Mouse (Mus musculus) midbrain, embryonic 16.5 days (tissue): Measurements from ENCODE around the gene Ahdc1. TPM values are rescaled to one million over a fixed set of nuclear protein-coding genes. Genes with fewer than 3 reads are reported as not detected.

Experiments
- ATAC-seq: fragments of 200-750 bp; cut with Nextera tagmentation; 2 replicates; pipeline ENCODE4 v1.8.0; 2017; ENCODE audit warnings: moderate TSS enrichment
- H3K27ac ChIP-seq: fragments of 300-500 bp; sonication (generic); 2 replicates; pipeline ENCODE4 v1.5.1; 2014; ENCODE audit warnings: mild to moderate bottlenecking, low read length, mixed read lengths
- H3K27me3 ChIP-seq: fragments of 300-500 bp; sonication (generic); 2 replicates; pipeline ENCODE4 v1.6.1; 2014; ENCODE audit warnings: low read depth, low read length, mixed read lengths; ENCODE audit not compliant: control insufficient read depth, insufficient read depth
- H3K36me3 ChIP-seq: fragments of 300-500 bp; sonication (generic); 2 replicates; pipeline ENCODE4 v1.6.1; 2014; ENCODE audit warnings: mild to moderate bottlenecking, low read length, moderate library complexity, mixed read lengths; ENCODE audit not compliant: control insufficient read depth, insufficient read depth
- H3K4me1 ChIP-seq: fragments of 300-500 bp; sonication (generic); 2 replicates; pipeline ENCODE4 v1.6.1; 2014; ENCODE audit warnings: mild to moderate bottlenecking, low read length, mixed read lengths; ENCODE audit not compliant: control insufficient read depth, insufficient read depth
- H3K4me2 ChIP-seq: fragments of 300-500 bp; sonication (generic); 2 replicates; pipeline ENCODE4 v1.6.1; 2014; ENCODE audit warnings: mild to moderate bottlenecking, low read length, mixed read lengths
- H3K4me3 ChIP-seq: fragments of 300-500 bp; sonication (generic); 2 replicates; pipeline ENCODE4 v1.5.1; 2014; ENCODE audit warnings: low read depth, mild to moderate bottlenecking, low read length, moderate library complexity, mixed read lengths
- H3K9ac ChIP-seq: fragments of 300-500 bp; sonication (generic); 2 replicates; pipeline ENCODE4 v1.6.1; 2014; ENCODE audit warnings: low read depth, low read length, mixed read lengths
- H3K9me3 ChIP-seq: fragments of 300-500 bp; sonication (generic); replicated peaks from 2 replicates; pipeline ENCODE4 v1.6.1; 2014; ENCODE audit warnings: mild to moderate bottlenecking, low read length, mixed read lengths; ENCODE audit not compliant: control insufficient read depth, poor library complexity, severe bottlenecking
- WGBS: fragments of 180-500 bp; shearing (Covaris S2); extraction: QIAGEN DNeasy Blood & Tissue Kit; methylation state at CpG from one replicate; pipeline ENCODE4 v1.1.7; 2014; 5-methylcytosine and 5-hydroxymethylcytosine counted together
- polyA plus RNA-seq: library from polyadenylated mRNA; unstranded; fragments of >200 nt; fragmentation: Nextera tagmentation; extraction: Ambion mirVana; gene quantifications from 2 replicates; pipeline ENCODE4 v1.2.1, GENCODE M21; 2015

The Ahdc1 gene
- polyA plus RNA-seq, 1 experiment from 2014 or later, result 11.2 TPM

- H3K4me3 ChIP-seq, result no peak overlapping the region
- H3K9ac ChIP-seq, result no peak overlapping the region
- H3K4me1 ChIP-seq, result peaks cover 54% of the 10 kb centered on the region
- H3K27me3 ChIP-seq, result no peaks in the 10 kb centered on the region
- no peak overlapping the region for H3K4me2 ChIP-seq
- H3K27ac ChIP-seq, result no peak overlapping the region
- WGBS, result 10% methylated on average over 2 of the region's 2 CpGs
- H3K9me3 ChIP-seq, result no peaks in the 10 kb centered on the region
- H3K36me3 ChIP-seq, result peaks cover 3% of the 10 kb centered on the region; the same call in 1 of the 2 replicates
- no peak for ATAC-seq
Measured at GRCm38 (mm10) chr4:133026826-133027375, 15.8 kb downstream of the Ahdc1 start.

GRCm38 (mm10) chr4:133027721-133028120 lies 16.7 kb downstream of the Ahdc1 start:
- Histone ChIP-seq H3K4me3 (no peak overlapping the region), H3K4me2 (no peak overlapping the region), H3K4me1 (peaks cover 46% of the 10 kb centered on the region), H3K9ac (no peak overlapping the region), H3K36me3 (peaks cover 3% of the 10 kb centered on the region; the same call in 1 of the 2 replicates), H3K27me3 (no peaks in the 10 kb centered on the region), H3K9me3 (no peaks in the 10 kb centered on the region), H3K27ac (no peak overlapping the region)
- WGBS, result 61% methylated on average over 10 of the region's 10 CpGs
- no peak for ATAC-seq

DNA sequence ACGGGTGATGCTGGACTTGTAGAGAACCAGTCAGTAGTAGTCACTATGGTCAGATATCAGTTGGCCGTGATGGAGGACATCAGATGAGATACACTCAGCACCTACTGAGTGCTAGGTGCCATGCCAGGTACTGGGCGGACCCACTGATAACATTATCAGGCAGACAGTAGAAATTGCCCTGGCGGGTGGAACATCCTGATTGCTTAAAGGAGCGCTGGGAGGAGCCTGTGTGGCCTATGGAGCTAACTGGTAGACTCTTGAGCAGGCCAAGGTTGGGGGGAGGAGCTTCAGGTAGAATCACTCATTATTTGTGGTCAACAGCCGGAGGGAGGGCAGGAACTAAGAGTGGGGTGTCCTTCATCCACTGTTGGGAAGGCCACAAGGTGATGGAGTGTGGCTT lies 17.1 kb downstream of the Ahdc1 start:
- Histone ChIP-seq H3K9ac (no peak overlapping the region), H3K36me3 (peaks cover 3% of the 10 kb centered on the region; the same call in 1 of the 2 replicates), H3K9me3 (no peaks in the 10 kb centered on the region), H3K27ac (no peak overlapping the region), H3K4me3 (no peak overlapping the region), H3K27me3 (no peaks in the 10 kb centered on the region), H3K4me1 (peaks cover 41% of the 10 kb centered on the region), H3K4me2 (no peak overlapping the region)
- ATAC-seq, result no peak
- 92% methylated on average over 6 of the region's 6 CpGs for WGBS

GRCm38 (mm10) chr4:133028875-133029274 lies 17.8 kb downstream of the Ahdc1 start:
- Histone ChIP-seq H3K9ac (no peak overlapping the region), H3K4me2 (no peak overlapping the region), H3K27me3 (no peaks in the 10 kb centered on the region), H3K4me3 (no peak overlapping the region), H3K36me3 (peaks cover 3% of the 10 kb centered on the region; the same call in 1 of the 2 replicates), H3K27ac (no peak overlapping the region), H3K9me3 (no peaks in the 10 kb centered on the region), H3K4me1 (peaks cover 35% of the 10 kb centered on the region)
- ATAC-seq, result no peak
- WGBS, result 89% methylated on average over 6 of the region's 6 CpGs

- no peak overlapping the region for H3K4me3 ChIP-seq
- H3K4me1 ChIP-seq, result peaks cover 6% of the 10 kb centered on the region
- H3K27me3 ChIP-seq, result no peaks in the 10 kb centered on the region; the same call in 1 of the 2 replicates
- no peak overlapping the region for H3K27ac ChIP-seq
- WGBS, result 95% methylated on average over 8 of the region's 8 CpGs
- ATAC-seq, result no peak
- no peaks in the 10 kb centered on the region for H3K9me3 ChIP-seq
- no peak overlapping the region for H3K9ac ChIP-seq
- no peaks in the 10 kb centered on the region for H3K36me3 ChIP-seq
- H3K4me2 ChIP-seq, result no peak overlapping the region
Measured at GRCm38 (mm10) chr4:133032410-133033095, 21.5 kb downstream of the Ahdc1 start.

GRCm38 (mm10) chr4:133034478-133034877 lies 23.4 kb downstream of the Ahdc1 start:
- ATAC-seq, result no peak
- no peak overlapping the region for H3K27ac ChIP-seq
- 77% methylated on average over 10 of the region's 10 CpGs for WGBS

DNA sequence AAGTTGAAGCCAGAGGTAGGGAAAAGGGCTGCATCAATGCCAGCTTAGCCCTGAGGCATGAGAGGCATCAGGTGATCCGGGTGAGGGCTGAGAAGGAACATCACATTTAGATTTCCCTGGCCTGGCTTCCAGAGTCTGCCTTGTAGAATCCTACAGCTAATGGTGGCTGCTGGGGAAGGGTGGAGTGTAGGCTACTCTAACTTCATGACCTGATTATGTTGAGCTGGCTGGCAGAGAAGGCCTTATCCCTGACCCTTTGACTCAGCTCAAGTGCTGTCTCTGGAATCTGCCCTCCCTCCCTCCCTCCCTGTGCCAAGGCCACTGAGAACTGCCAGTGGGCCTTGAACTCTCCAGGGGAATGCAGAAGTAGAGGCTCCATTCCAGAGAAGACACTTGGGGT lies 24.4 kb downstream of the Ahdc1 start:
- H3K9ac ChIP-seq, result no peak overlapping the region
- WGBS, result 88% methylated on average over 1 of the region's 1 CpGs
- peaks cover 33% of the 10 kb centered on the region for H3K4me1 ChIP-seq
- H3K4me2 ChIP-seq, result no peak overlapping the region
- no peaks in the 10 kb centered on the region; the same call in 1 of the 2 replicates for H3K27me3 ChIP-seq
- H3K36me3 ChIP-seq, result no peaks in the 10 kb centered on the region
- H3K27ac ChIP-seq, result no peak overlapping the region
- H3K9me3 ChIP-seq, result no peaks in the 10 kb centered on the region
- H3K4me3 ChIP-seq, result no peak overlapping the region
- ATAC-seq, result no peak

More at GRCm38 (mm10) chr4:133034478-133034877, 23.4 kb downstream of the Ahdc1 start:
- Histone ChIP-seq H3K4me3 (no peak overlapping the region), H3K4me2 (no peak overlapping the region), H3K36me3 (no peaks in the 10 kb centered on the region), H3K9ac (no peak overlapping the region), H3K27me3 (no peaks in the 10 kb centered on the region; the same call in 1 of the 2 replicates), H3K4me1 (peaks cover 25% of the 10 kb centered on the region), H3K9me3 (no peaks in the 10 kb centered on the region)

GRCm38 (mm10) chr4:133035946-133036345 lies 24.9 kb downstream of the Ahdc1 start:
- H3K4me3 ChIP-seq, result no peak overlapping the region
- H3K27me3 ChIP-seq, result no peaks in the 10 kb centered on the region; the same call in 1 of the 2 replicates
- no peaks in the 10 kb centered on the region for H3K36me3 ChIP-seq
- no peak overlapping the region for H3K27ac ChIP-seq
- WGBS, result 79% methylated on average over 3 of the region's 3 CpGs
- no peak overlapping the region for H3K9ac ChIP-seq
- H3K4me2 ChIP-seq, result no peak overlapping the region
- peaks cover 37% of the 10 kb centered on the region for H3K4me1 ChIP-seq
- H3K9me3 ChIP-seq, result no peaks in the 10 kb centered on the region
- no peak for ATAC-seq

- no peaks in the 10 kb centered on the region for H3K36me3 ChIP-seq
- no peak for ATAC-seq
- H3K4me3 ChIP-seq, result no peak overlapping the region
- no peaks in the 10 kb centered on the region for H3K9me3 ChIP-seq
- no peak overlapping the region for H3K27ac ChIP-seq
- 42% methylated on average over 9 of the region's 9 CpGs for WGBS
- peaks cover 50% of the 10 kb centered on the region for H3K4me1 ChIP-seq
- no peak overlapping the region for H3K9ac ChIP-seq
- H3K27me3 ChIP-seq, result no peaks in the 10 kb centered on the region; the same call in 1 of the 2 replicates
- H3K4me2 ChIP-seq, result no peak overlapping the region
Measured at GRCm38 (mm10) chr4:133037293-133037692, 26.2 kb downstream of the Ahdc1 start.
